Mouse (Mus musculus): ENCODE measurements around the gene Tcp1.

GRCm38 (mm10) chr17:12904349-12904748, 11.2 kb upstream of the Tcp1 start:
- TF ChIP-seq CTCF (IDR thresholded peaks at IDR 0.05; ENCODE audit: low read depth) (no peak), EP300 (IDR thresholded peaks at IDR 0.05; ENCODE audit: low read depth) (no peak)
